Mouse (Mus musculus) urinary bladder, postnatal 4 days (tissue): Measurements from ENCODE around the gene Xpnpep3.
"Not testable (repeated sequence)": the region's sequence is repeated elsewhere in the genome, so short reads cannot be mapped to it uniquely, and the experiment has no call there.

Source experiments
- DNase-seq, 2 experiments: peaks; one replicate each; pipeline ENCODE4 v3.0.0; 2021 to 2022; ENCODE audit warnings: low spot score in 2 of 2

Xpnpep3 gene

GRCm38 (mm10) chr15:81480284-81480683 lies 80.3 kb downstream of the Xpnpep3 start:
- not testable (repeated sequence) for DNase-seq

GRCm38 (mm10) chr15:81480977-81481379 lies 81.0 kb downstream of the Xpnpep3 start:
- DNase-seq: no peak

DNA sequence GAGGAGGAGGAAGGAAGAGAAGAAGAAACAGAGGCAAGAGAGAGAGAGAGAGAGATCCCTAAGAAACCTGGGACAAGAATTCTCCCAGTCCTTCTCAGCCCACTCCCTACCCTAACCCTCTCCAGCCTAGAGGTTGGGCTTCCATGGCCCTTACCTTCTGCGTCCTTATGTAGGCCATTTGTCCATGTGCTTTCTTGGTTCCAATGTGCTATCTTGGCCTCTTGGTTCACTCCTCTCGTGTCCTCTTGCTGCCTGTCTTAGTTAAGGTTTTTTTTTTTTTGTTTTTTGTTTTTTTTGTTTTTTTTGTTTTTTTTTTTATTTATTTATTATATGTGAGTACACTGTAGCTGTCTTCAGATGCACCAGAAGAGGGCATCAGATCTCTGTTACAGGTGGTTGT lies 83.0 kb downstream of the Xpnpep3 start:
- DNase-seq: no peak

DNA sequence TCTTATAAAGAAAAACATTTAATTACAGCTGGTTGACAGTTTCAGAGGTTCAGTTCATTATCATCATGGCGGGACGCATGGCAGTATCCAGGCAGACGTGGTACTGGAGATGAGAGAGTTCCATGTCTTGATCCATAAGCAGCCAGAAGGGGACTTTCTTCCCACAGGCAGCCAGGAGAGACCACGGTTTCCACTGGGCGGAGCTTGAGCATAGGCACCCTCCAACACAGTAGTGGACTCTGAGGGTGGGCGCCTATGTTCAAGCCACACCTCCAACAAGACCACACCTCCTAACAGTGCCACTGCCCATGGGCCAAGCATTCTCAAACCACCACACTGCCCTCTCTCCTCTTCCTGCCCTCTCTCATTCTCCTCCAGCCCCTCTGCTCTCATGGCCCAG lies 83.8 kb downstream of the Xpnpep3 start:
- DNase-seq: no peak

DNA sequence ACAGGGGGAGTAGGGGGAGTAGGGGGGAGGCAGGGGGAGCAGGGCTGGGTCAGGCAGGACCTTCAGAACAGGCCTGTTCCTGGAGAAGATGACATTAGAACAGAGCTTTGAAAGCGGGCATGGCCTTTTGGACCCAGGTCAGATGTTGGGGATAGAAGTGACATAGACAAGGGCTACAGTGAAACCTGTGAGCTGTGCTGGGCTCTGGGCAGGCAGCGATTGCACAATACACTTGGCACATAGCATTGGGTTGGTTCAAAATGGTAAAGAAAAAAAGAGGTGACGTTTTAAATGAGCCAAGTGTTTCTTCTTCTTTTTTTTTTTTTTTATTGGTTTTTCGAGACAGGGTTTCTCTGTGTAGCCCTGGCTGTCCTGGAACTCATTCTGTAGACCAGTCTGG lies 85.5 kb downstream of the Xpnpep3 start:
- DNase-seq: no peak

DNA sequence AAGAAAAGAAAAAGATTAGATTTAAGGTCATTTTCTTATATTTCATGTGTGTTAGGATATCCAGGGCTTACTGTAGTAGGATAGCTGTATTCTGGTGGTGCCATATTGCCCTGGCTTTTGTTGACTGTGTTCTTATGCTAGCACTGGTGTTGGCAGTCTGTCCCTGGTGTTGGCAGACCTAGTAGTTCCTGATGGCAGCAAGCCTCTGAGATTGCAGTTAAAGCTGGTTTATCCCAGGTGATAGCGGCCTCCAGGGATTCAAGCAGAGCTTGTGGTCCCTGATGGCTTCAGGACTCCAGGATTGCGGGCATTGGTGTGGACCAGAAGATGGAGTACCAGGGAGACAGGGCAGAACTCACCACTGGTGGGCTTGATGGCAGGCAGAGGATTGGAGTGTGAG lies 103.5 kb downstream of the Xpnpep3 start:
- DNase-seq: no peak

- DNase-seq: no peak
Measured at GRCm38 (mm10) chr15:81503995-81504394, 104.1 kb downstream of the Xpnpep3 start.
